Mouse (Mus musculus): ENCODE data around the gene Bcl2l11. TPM values are rescaled to one million over a fixed set of nuclear protein-coding genes. Genes with fewer than 3 reads are reported as not detected.

Bcl2l11 gene
- polyA plus RNA-seq, 1 experiment: not detected

DNA sequence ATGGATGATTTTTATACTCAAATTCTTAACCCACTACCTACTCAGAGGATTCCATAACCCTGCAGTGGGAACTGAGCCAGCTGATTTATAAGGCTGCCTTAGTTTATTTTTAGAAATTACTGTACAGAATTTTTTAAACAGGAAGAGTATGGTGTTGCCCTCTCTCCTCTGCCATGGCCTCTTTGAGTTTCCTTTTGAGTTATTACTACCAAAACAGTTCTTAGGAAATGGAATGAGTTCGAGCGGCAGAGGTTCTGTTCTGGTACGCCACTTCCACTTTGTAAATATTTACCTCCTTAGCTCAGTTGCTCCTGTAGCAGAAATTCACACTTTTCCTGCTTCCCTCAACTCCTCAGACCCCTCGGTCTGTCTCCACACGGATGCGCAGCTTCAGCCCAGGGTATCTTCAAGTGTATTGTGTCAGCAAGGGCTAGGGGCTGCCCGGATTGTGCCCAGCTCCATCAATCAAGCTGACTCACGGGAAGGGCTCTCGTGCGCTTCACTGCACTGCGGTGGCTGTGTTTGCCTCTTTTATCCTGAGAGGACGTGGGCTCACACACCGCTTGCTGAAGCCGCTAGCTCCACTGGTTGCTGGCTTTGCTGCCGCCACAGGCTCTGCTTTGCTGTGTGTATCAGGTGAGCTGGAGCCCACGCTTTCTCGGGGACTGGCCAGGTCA is 33.0 kb downstream of the Bcl2l11 start:
- Histone ChIP-seq H3K27ac (ENCODE audit: insufficient read depth, low read depth, low read length) (no peak overlapping the region), H3K4me3 (ENCODE audit: insufficient read depth, low read depth, low read length) (no peak overlapping the region), H3K4me1 (ENCODE audit: control insufficient read depth, insufficient read depth, low read length) (peaks cover 22% of the 10 kb centered on the region)
- TF ChIP-seq CTCF (IDR thresholded peaks at IDR 0.05; ENCODE audit: insufficient read depth, low read depth, low read length): no peak
- TF ChIP-seq POLR2A (IDR thresholded peaks at IDR 0.05; ENCODE audit: insufficient read depth, low read depth, low read length): no peak
- WGBS: 66% methylated on average over 17 of the region's 17 CpGs

DNA sequence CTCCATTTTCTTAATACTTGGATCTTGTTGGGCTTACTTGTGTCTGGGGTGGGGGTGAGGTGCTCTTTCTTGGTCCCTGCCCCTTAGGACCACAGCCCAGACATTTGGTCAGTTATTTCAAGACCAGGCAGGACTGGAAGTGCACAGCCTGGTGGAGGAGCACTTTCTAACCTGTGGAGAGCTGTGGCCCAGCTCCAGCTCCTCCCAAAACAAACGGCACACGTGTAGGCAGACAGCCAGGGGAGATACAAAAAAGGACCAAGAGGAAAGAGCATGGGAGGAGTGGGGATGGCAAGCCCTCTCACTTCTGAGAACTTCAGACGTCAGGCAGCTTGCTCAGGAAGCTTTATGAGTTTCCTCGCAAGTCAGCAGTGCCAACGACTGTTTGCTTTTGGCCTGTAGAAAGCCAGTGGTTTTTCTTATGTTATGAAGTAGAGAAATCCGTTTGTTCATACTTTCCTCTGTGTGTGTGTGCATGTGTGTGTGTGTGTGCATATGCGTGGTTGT is 33.8 kb downstream of the Bcl2l11 start:
- no peak for TF ChIP-seq CTCF (IDR thresholded peaks at IDR 0.05; ENCODE audit: insufficient read depth, low read depth, low read length)
- TF ChIP-seq POLR2A (IDR thresholded peaks at IDR 0.05; ENCODE audit: insufficient read depth, low read depth, low read length): no peak
- 76% methylated on average over 7 of the region's 7 CpGs for WGBS
- H3K27ac ChIP-seq (ENCODE audit: insufficient read depth, low read depth, low read length): no peak overlapping the region
- H3K4me1 ChIP-seq (ENCODE audit: control insufficient read depth, insufficient read depth, low read length): peaks cover 21% of the 10 kb centered on the region
- H3K4me3 ChIP-seq (ENCODE audit: insufficient read depth, low read depth, low read length): no peak overlapping the region

DNA sequence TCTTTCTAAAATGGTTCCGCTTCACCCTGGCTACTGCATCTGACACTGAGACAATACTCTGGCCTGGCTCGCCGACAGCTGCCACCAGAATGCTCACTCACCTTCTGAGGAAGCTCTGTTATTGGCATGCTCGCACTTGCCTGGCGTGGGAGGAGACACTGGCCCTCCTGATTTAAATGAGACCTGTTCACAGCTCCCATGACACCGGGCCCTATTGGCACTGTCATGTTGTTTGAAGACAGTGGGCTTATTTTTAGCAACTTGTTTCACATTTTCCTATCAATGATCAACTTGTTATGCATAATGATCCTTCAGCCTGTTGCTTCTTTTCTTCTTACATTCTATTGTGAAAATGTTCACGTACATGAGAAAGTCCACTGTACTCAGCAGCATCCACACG is 37.3 kb downstream of the Bcl2l11 start:
- peaks cover 12% of the 10 kb centered on the region for H3K4me1 ChIP-seq (ENCODE audit: control insufficient read depth, insufficient read depth, low read length)
- H3K27ac ChIP-seq (ENCODE audit: insufficient read depth, low read depth, low read length): no peak overlapping the region
- no peak for TF ChIP-seq CTCF (IDR thresholded peaks at IDR 0.05; ENCODE audit: insufficient read depth, low read depth, low read length)
- no peak for TF ChIP-seq POLR2A (IDR thresholded peaks at IDR 0.05; ENCODE audit: insufficient read depth, low read depth, low read length)
- 87% methylated on average over 8 of the region's 8 CpGs for WGBS
- H3K4me3 ChIP-seq (ENCODE audit: insufficient read depth, low read depth, low read length): no peak overlapping the region

DNA sequence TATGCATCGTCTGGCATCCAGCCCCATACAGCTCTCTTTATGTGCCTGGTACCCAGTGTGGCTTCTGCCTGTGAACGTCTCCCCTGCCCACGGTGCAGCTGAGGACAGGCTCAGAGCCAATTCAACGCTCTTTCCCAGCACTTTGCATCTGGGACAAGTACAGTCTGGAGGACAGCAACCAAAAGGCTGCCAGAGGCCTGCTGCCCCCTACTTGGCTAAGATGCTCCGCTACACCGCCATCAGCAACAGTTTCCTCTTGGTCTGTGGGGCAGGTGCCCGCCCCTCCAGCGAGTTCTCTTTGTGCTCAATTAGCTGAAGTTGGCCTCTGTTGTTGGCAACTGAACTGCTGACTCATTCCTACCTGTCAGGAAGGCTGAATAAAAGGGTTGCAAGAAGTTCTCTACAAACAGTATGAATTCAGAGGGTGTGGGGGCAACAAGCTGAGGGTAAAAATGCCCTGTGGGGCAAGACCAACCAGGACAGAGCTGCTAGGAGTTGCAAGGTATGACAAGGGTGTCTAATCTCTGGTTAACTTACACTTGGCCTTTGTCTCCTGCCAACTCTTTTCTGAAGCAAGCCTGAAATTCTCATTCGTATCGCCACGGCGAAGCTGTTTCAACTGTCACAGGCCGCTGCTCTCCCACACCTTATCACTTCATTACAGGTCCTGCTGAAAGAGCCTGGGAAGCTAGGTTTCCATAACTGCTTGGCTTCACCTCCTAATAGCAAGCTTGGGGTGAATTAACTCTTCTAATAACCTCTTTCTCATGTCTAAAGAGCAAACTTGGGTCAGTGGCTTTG is 41.0 kb downstream of the Bcl2l11 start:
- 46% methylated on average over 13 of the region's 13 CpGs for WGBS
- peaks cover 7% of the 10 kb centered on the region for H3K4me1 ChIP-seq (ENCODE audit: control insufficient read depth, insufficient read depth, low read length)
- no peak overlapping the region for H3K27ac ChIP-seq (ENCODE audit: insufficient read depth, low read depth, low read length)
- TF ChIP-seq POLR2A (IDR thresholded peaks at IDR 0.05; ENCODE audit: insufficient read depth, low read depth, low read length): no peak
- TF ChIP-seq CTCF (IDR thresholded peaks at IDR 0.05; ENCODE audit: insufficient read depth, low read depth, low read length): no peak
- H3K4me3 ChIP-seq (ENCODE audit: insufficient read depth, low read depth, low read length): no peak overlapping the region

DNA sequence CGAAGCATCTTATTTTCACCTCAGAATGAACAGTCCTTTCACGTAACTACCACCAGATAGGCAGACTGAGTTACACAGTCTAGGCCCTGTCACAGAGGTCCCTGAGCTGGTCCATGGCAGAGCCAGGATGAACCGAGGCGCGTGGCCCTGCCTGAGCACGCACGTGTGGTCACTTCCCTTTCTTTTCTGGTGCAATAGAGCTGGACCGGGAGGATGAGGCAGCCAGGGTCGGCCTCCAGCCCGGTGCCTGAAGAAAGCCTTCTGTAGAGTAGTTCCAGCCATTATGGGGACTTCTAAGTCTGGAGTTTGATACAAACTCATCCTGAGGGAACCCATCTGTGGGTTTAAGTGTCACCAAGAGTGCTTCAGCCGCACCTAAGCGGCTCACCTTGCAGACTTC is 42.1 kb downstream of the Bcl2l11 start:
- TF ChIP-seq POLR2A (IDR thresholded peaks at IDR 0.05; ENCODE audit: insufficient read depth, low read depth, low read length): no peak
- no peak for TF ChIP-seq CTCF (IDR thresholded peaks at IDR 0.05; ENCODE audit: insufficient read depth, low read depth, low read length)
- peaks cover 7% of the 10 kb centered on the region for H3K4me1 ChIP-seq (ENCODE audit: control insufficient read depth, insufficient read depth, low read length)
- H3K4me3 ChIP-seq (ENCODE audit: insufficient read depth, low read depth, low read length): no peak overlapping the region
- no peak overlapping the region for H3K27ac ChIP-seq (ENCODE audit: insufficient read depth, low read depth, low read length)
- WGBS: 95% methylated on average over 12 of the region's 12 CpGs

DNA sequence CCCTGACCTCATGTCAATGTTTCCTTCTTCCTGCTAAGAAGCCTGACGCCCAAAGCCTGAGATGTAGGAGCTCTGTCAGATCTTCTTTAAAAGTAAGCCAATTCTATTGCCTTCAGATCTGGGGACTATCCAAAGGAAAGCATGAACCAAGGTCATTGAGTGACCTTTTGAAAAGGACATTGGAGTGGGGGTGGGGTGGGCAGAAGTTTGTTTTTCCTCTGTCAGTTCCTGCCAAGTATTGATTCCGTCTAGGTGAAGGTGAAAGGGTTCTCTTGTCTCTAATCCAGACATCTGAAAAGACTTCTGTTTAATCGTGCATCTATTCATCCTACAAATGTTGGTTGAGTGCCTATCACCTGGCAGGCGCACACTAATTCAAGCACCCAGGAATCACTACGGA is 43.6 kb downstream of the Bcl2l11 start:
- 87% methylated on average over 5 of the region's 5 CpGs for WGBS
- TF ChIP-seq CTCF (IDR thresholded peaks at IDR 0.05; ENCODE audit: insufficient read depth, low read depth, low read length) (no peak), POLR2A (IDR thresholded peaks at IDR 0.05; ENCODE audit: insufficient read depth, low read depth, low read length) (no peak)
- Histone ChIP-seq H3K4me3 (ENCODE audit: insufficient read depth, low read depth, low read length) (no peak overlapping the region), H3K4me1 (ENCODE audit: control insufficient read depth, insufficient read depth, low read length) (peaks cover 7% of the 10 kb centered on the region), H3K27ac (ENCODE audit: insufficient read depth, low read depth, low read length) (no peak overlapping the region)

DNA sequence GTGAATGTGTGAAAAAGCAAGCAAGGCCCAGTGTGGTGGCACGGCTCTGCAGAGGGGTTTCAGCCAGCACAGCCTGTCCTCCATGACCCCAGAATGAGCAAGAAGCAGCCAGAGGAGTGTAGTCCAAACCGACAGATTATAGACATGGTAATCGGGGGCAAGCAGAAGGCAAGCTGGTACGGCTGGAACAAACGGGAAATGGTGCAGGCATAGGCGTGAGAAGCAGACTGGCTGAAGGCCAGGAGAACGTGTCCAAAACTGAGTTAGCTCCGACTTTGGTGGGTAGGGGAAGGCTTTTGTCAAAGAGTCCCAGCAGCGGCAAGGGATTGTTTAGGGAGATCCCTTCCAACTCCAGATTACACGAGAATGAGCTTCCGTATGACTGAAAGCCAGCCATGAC is 44.1 kb downstream of the Bcl2l11 start:
- TF ChIP-seq POLR2A (IDR thresholded peaks at IDR 0.05; ENCODE audit: insufficient read depth, low read depth, low read length): no peak
- TF ChIP-seq CTCF (IDR thresholded peaks at IDR 0.05; ENCODE audit: insufficient read depth, low read depth, low read length): no peak
- Histone ChIP-seq H3K4me3 (ENCODE audit: insufficient read depth, low read depth, low read length) (no peak overlapping the region), H3K4me1 (ENCODE audit: control insufficient read depth, insufficient read depth, low read length) (peaks cover 7% of the 10 kb centered on the region), H3K27ac (ENCODE audit: insufficient read depth, low read depth, low read length) (no peak overlapping the region)
- WGBS: 67% methylated on average over 11 of the region's 11 CpGs

DNA sequence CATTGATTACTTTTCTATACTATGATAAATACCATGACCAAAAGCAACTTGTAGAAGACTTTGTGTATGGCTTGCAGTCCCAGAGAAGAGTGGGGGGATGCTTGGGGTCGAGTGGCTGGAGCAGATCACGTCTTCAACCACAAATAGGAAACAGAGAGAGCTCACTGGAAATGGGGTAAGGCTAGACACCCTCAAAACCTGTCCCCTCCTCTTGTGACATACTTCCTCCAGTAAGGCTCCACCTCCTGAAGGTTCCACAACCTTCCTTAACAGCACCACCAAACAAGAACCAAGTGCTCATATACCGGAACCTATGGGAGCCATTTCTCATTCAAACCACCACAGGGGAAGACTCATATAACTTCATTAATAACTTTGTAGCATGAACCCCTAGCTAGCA is 44.8 kb downstream of the Bcl2l11 start:
- Histone ChIP-seq H3K4me1 (ENCODE audit: control insufficient read depth, insufficient read depth, low read length) (peaks cover 7% of the 10 kb centered on the region), H3K4me3 (ENCODE audit: insufficient read depth, low read depth, low read length) (no peak overlapping the region), H3K27ac (ENCODE audit: insufficient read depth, low read depth, low read length) (no peak overlapping the region)
- no peak for TF ChIP-seq CTCF (IDR thresholded peaks at IDR 0.05; ENCODE audit: insufficient read depth, low read depth, low read length)
- TF ChIP-seq POLR2A (IDR thresholded peaks at IDR 0.05; ENCODE audit: insufficient read depth, low read depth, low read length): no peak
- WGBS: 95% methylated on average over 3 of the region's 3 CpGs

DNA sequence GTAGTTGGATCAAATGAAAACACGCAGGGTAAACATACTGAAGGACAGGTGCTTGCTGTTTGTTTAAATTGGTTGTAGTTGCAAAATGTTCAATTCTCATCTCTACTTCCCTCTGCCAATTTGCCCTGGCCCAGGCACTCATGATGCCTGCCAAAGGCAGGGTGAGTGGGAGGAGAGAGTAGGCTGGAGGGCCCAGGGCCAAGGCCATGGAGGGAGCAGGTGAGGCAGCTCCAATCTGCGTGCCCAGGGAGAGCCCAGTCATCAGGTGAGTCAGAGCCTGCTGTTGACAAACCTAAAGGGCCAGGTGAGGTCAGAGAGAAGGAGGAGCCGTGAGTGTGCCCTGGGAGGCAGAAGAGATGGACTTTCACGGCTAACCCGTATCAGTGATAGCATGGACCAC is 46.4 kb downstream of the Bcl2l11 start:
- 85% methylated on average over 5 of the region's 5 CpGs for WGBS
- Histone ChIP-seq H3K4me3 (ENCODE audit: insufficient read depth, low read depth, low read length) (no peak overlapping the region), H3K27ac (ENCODE audit: insufficient read depth, low read depth, low read length) (no peak overlapping the region), H3K4me1 (ENCODE audit: control insufficient read depth, insufficient read depth, low read length) (peaks cover 10% of the 10 kb centered on the region; the same call in 1 of the 2 replicates)
- no peak for TF ChIP-seq CTCF (IDR thresholded peaks at IDR 0.05; ENCODE audit: insufficient read depth, low read depth, low read length)
- no peak for TF ChIP-seq POLR2A (IDR thresholded peaks at IDR 0.05; ENCODE audit: insufficient read depth, low read depth, low read length)

Measured in olfactory bulb, adult 2 months (tissue).